Mouse (Mus musculus) lung, postnatal 4 days (tissue): ENCODE data around the gene Hmgn2.

Source experiments
- DNase-seq, 2 experiments: peaks; one replicate each; pipeline ENCODE4 v3.0.0; 2021

The Hmgn2 gene

GRCm38 (mm10) chr4:133923743-133924142, 44.7 kb downstream of the Hmgn2 start:
- no peak for DNase-seq

GRCm38 (mm10) chr4:133918093-133918825, 50.2 kb downstream of the Hmgn2 start:
- peak in 1 of 2 experiments; percentile 50 for DNase-seq
